Mouse (Mus musculus) left cerebral cortex, postnatal 4 days (tissue): Measurements from ENCODE around the gene Ubqln4. TPM values are rescaled to one million over a fixed set of nuclear protein-coding genes. Genes with fewer than 3 reads are reported as not detected.
A peak's percentile ranks its signal among the peaks of the same experiment; 100 is the strongest.

ENCODE experiments used
- DNase-seq: peaks from one replicate; pipeline ENCODE4 v3.0.0-alpha.2; 2022
- intact Hi-C: fragments of 180-260 bp; cut with DNase I; formaldehyde crosslinking; loops from one replicate; pipeline ENCODE4 v1.15.1; 2025
- total RNA-seq, 2 experiments: library from RNA; stranded (reverse); gene quantifications; 2 replicates each; pipeline ENCODE4 v1.2.3; 2021

Ubqln4 gene
- total RNA-seq, 2 experiments from 2014 or later = 97.5 to 105 TPM

GRCm38 (mm10) chr3:88539397-88539796 lies 14.2 kb upstream of the Ubqln4 start:
- intact Hi-C loops = no loop called here

DNA sequence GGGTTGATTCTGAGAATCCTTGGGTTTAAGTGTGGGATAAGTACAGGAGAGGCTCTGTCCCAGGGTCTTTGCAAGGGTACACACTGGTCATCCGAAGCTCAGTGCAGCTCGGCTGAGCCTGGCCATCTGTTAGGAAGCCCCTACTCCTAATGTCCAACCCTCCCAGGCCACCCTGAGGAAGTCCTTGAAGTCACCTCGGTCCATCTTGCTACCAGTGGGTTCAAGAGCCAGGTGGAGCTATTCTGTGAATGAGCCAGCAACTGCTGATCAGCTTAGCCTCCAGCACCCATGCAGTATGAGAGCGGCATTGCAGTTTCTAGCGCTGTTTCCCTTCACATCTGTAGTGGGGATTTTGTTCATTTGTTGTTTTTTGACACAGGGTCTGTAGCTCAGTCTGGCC lies 13.5 kb upstream of the Ubqln4 start:
- intact Hi-C loops = no loop called here
- no peak for DNase-seq

More at GRCm38 (mm10) chr3:88539397-88539796, 14.2 kb upstream of the Ubqln4 start:
- DNase-seq = peak; percentile 70

DNA sequence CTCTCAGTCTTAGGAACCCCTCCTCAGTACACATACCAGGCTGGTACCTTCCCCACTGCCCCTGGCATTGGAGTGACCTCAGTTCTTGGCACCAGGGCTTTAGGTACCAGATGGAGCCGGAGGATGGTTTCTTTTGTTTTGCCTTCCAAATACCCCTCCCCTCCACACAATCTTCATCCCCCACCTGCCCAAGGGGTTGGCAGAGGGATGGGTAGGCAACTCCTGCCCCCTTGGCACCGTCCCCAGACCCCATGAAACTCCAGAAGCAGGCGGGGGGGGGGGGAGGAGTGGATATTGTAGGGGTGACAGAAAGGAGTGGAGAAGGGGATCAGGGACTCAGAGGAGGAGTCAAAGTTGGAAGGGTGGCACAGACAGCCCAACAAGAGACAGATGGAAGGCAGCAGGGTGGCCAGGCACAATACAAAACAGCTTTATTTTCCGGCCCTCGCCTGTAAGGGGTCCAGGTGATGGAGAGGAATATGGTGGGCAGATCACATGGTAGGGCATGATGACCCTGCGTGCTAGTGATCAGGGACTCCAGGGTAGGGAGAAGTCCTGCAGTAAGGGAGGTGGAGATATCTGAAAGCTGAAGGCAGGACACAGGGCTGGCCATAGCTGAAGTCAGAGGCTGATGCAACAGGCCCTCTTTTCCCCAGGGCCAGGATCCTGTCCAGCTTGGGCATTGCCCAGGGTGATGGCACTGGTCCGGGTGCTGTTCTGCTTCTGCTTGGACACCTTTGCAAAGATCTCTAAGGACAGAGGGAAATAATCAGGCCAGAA lies 11.7 kb upstream of the Ubqln4 start:
- peak; percentile 96 for DNase-seq
- intact Hi-C loops = no loop called here

DNA sequence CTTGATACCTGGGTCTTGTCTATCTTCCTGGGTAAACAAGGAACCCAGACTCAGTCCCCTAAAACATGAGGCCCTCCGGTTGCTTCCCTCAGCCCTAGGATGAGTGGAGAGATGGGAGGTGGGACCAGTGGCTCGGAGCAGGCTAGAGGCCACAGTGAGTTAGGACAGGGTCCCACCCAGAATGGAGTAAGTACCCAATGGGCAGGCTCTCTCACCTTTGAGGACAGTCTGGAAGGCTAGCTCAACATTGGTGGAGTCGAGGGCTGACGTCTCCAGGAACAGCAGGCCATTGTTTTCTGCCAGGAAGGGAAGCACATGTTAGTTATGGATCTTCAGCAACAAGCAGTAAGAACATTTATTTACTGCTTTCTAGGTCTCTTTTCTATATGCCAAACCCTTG lies 11.1 kb upstream of the Ubqln4 start:
- no peak for DNase-seq
- intact Hi-C loops = no loop called here

GRCm38 (mm10) chr3:88543174-88543573 lies 10.4 kb upstream of the Ubqln4 start:
- no peak for DNase-seq
- intact Hi-C loops = no loop called here

DNA sequence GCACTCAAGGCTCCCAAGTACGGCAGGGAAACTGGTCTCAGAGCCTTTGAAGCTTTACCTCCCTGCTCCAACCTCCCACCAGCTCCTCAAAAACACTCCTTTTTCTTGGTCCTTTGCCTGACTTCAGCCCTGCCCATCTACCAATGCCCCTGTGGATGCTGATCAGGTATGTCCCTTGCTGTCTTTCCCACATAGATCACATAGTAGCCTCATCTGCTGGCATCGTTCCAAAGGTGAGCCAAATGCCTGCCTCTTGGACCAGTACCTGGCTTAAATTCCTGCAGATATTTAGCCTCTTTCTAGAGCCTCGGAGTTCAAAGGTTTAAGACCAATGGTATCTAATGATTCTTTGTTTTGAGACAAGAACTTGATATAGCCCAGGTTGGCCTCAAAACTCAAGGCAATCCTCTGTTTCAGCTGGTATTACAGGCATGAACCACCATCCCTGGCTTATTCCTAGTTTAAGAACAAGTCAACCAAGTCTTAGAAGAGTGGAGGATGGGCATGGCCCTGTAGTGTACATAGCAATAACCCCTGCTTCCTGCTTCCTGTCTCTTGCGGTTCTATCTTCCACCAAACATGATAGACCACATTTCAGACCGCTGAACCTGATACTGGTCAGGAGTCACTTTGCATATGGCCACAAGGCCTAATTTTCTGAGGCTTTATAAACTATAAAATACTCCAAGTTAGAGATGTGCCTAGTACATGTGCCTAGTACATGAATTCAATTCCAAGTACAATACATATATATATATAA lies 9.7 kb upstream of the Ubqln4 start:
- no peak for DNase-seq
- intact Hi-C loops = no loop called here

- no peak for DNase-seq
- intact Hi-C loops = no loop called here
Measured at GRCm38 (mm10) chr3:88544514-88544913, 9.0 kb upstream of the Ubqln4 start.

DNA sequence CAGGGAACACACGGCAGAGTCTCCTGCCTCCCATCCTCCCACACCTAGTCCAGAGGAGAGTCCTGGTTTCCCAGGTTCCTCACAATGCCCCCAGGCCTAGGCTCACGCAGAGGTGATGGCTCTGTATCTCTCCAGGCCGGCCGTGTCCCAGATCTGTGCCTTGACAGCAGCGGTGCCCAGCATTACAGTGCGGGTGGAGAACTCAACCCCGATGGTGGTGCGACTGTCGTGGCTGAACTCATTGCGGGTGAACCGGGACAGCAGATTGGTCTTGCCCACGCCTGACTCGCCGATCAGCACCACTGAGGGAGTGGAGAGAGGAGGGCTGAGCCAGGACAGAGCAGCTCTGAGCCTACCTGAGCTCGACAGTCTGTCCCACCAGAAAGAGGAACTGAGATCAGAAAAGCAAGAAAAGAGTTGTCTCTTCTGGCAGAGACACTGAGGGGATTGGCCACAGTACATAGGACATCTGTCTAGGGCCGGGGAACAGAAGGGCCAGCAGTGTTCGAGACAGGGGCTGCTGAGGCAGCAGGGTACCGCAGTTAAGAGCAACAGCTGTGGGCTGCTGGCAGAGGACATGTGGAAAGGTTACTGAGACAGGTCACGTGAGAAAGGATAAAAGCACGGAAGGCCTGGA lies 8.5 kb upstream of the Ubqln4 start:
- no peak for DNase-seq
- intact Hi-C loops = no loop called here

GRCm38 (mm10) chr3:88546674-88547418 lies 6.7 kb upstream of the Ubqln4 start:
- no peak for DNase-seq
- intact Hi-C loops = no loop called here

GRCm38 (mm10) chr3:88548180-88548917 lies 5.2 kb upstream of the Ubqln4 start, which contains the start of gene Rab25:
Rab25 (minus strand) TSS chr3:88548300.
- no peak for DNase-seq
- intact Hi-C loops = no loop called here

DNA sequence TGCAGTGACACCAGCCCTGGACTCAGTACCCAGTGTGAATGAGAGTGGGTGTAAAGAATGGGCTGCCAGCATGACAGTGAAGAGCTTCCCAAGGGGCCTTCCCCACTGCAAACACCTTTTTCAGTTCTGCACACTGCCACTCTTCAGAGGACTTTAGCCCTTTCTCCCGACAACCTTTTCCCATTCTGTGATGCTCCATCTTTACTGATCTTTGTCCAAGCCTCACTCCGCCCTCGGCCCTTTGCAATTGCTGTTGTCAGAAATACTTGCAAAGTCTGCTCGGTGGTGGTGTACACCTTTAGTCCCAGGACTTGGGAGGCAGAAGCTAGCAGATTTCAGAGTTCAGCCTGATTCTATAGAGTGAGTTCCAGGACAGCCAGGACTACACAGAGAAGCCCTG lies 2.0 kb upstream of the Ubqln4 start:
- no peak for DNase-seq
- intact Hi-C loops = no loop called here

GRCm38 (mm10) chr3:88552082-88552645 lies 1.4 kb upstream of the Ubqln4 start:
- intact Hi-C loops = no loop called here

GRCm38 (mm10) chr3:88552676-88553524 lies 658 bp upstream of the Ubqln4 start, which contains the start of gene Lamtor2:
Lamtor2 (minus strand) TSS chr3:88553074.
- DNase-seq = peak; percentile 99
- intact Hi-C loops = no loop called here

More at GRCm38 (mm10) chr3:88552082-88552645, 1.4 kb upstream of the Ubqln4 start:
- DNase-seq = no peak

DNA sequence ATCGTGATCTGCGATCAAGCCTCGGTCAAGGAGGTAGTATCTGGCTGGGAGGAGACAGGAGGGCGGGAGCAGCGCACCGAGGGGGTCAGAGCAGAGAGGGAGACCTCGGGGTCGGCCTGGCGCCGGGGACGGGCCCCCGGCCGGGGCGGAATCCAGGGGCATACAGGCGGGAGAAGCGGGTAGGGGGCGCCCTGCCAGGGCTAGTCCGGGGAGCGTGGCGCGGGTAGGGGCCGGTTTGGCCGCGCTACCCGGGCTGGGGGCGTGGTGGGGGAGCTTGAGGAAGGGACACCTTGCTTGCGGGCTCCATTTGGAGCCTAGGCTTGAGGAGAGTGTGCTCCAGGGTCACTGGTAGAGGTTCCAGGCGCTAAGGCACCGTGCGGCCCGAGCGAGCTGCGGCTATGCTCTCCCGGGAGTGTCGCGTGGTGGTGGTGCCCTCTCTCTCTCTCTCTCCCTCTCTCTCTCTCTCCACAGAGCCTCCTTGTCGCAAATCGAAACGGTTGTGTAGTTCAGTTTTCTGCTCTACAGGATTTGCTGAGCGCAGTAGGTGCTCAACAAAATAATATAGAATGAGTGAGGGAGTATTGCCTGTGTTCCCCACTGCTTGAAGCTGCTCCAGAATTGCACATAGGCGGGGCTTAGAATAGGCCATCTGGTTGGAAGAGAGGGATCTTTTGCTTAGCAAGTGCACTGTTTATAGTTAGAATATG lies 475 bp downstream of the Ubqln4 start:
- intact Hi-C loops = no loop called here
- peak; percentile 72 for DNase-seq

GRCm38 (mm10) chr3:88555069-88555605 lies 1.6 kb downstream of the Ubqln4 start:
- DNase-seq = no peak

GRCm38 (mm10) chr3:88555731-88556130 lies 2.2 kb downstream of the Ubqln4 start:
- intact Hi-C loops = no loop called here
- DNase-seq = no peak

More at GRCm38 (mm10) chr3:88555069-88555605, 1.6 kb downstream of the Ubqln4 start:
- intact Hi-C loops = no loop called here

GRCm38 (mm10) chr3:88556616-88557015 lies 3.1 kb downstream of the Ubqln4 start:
- intact Hi-C loops = no loop called here
- no peak for DNase-seq

DNA sequence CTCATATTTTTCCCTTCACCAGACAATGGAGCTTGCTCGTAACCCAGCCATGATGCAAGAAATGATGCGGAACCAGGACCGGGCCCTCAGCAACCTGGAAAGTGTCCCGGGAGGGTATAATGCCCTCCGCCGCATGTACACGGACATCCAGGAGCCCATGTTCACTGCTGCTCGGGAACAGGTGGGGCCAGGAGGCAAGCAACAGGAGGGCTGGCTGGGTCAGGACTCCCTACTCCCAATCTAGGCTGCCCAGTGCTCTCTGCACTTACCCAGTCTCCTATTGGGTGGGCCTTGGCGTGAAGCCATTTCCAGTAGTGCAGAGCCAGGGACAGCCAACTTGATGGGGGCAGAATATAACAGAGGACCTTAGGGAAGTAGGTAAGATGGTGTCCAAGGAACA lies 6.0 kb downstream of the Ubqln4 start:
- intact Hi-C loops = no loop called here
- no peak for DNase-seq
